Mouse (Mus musculus): Measurements from ENCODE around the gene Duox2. TPM values are rescaled to one million over a fixed set of nuclear protein-coding genes. Genes with fewer than 3 reads are reported as not detected.

Duox2 gene
- polyA plus RNA-seq, 1 experiment, result not detected

DNA sequence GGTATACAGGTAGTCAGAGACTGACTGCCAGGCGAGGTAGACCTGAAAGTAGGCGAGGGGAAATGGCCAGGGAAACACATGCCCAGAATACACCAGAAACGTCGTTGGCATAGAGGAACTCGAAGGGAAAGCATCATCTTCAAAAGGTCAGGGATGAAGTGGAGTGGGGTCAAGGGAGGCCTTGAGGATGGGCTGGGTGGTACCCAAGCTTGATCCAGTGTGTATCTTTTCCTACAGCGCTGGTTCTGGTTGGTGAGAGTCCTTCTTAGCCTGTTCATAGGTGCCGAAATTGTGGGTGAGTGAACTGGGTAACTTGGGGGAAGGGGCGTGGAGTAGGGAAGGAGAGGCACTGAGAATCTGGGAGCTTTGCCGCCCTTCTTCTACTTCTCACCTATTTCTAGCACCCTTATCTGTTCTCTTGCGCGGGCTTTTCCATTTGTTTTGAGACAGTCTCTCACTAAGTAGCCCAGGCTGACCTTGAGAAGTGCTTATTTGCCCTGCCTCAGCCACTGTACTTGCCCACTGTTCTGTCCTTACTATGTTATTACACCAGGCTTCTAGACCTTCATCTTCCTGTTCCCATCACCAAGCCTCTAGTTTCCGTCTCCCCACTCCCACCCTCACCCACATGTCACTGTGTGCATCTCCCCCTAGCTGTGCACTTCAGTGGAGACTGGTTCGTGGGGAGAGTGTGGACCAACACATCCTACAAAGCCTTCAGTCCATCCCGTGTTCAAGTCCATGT, 1.8 kb upstream of the Duox2 start:
- no peak overlapping the region for H3K27ac ChIP-seq (ENCODE audit: control insufficient read depth, insufficient read depth, low read depth, low read length, poor library complexity)
- no peak overlapping the region for H3K4me3 ChIP-seq (replicated peaks; ENCODE audit: control insufficient read depth, low read depth, low read length)
- peaks cover 5% of the 10 kb centered on the region for H3K4me1 ChIP-seq (ENCODE audit: control insufficient read depth, insufficient read depth, low read length)
- WGBS, result 14% methylated on average over 14 of the region's 14 CpGs
- TF ChIP-seq POLR2A (IDR thresholded peaks at IDR 0.05; ENCODE audit: borderline replicate concordance, control insufficient read depth, low read depth, low read length) (no peak), CTCF (IDR thresholded peaks at IDR 0.05; ENCODE audit: control insufficient read depth, insufficient read depth, low read length) (no peak)

DNA sequence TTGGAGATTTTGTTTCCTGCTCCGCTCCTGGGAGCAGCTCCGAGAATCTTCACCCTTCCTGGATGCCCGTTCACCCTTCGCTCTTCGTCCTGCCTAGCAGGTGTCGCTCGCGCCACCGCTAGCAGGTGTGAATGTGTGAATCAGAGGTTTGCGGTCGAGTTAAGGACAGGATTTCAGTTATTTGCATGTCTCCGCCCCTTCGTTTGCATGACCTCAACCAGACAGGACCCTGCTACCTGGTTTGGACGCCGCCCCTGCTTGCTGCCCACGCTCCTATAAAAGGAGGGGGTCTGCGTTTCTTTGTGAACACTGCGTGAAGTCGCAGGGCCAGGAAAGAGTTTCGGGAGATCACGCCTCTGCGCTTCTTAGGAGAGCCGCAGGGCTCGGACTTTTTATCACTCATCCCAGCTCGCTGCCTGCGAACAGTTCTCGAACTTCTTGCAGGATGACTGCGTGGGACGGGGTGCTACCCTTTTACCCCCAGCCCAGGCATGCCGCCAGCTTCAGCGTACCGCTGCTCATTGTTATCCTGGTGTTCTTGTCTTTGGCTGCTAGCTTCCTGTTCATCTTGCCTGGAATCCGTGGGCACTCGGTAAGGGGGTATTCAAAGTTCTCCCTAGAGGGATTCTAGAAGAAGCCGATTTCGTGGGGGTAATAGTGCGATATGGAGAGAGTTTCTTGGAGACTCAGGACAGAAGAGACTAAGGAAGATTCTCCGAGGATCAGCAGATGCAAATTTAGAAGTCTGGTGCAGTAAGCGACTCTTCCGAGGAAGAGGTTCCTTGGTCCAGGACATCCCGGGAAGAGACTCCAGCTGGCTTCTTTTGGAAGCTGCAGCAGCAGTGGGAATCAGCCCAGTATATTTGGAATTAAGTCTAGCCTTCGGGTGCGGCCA, 594 bp upstream of the Duox2 start, which contains the start of gene Duoxa2:
Duoxa2 (plus strand) TSS at position 305 of the 895 bp plus-strand sequence.
- peaks cover 5% of the 10 kb centered on the region for H3K4me1 ChIP-seq (ENCODE audit: control insufficient read depth, insufficient read depth, low read length)
- H3K27ac ChIP-seq (ENCODE audit: control insufficient read depth, insufficient read depth, low read depth, low read length, poor library complexity), result no peak within 1 kb of the TSS
- TF ChIP-seq CTCF (IDR thresholded peaks at IDR 0.05; ENCODE audit: control insufficient read depth, insufficient read depth, low read length) (no peak), POLR2A (IDR thresholded peaks at IDR 0.05; ENCODE audit: borderline replicate concordance, control insufficient read depth, low read depth, low read length) (no peak)
- H3K4me3 ChIP-seq (replicated peaks; ENCODE audit: control insufficient read depth, low read depth, low read length), result no peak within 1 kb of the TSS
- WGBS, result 4% methylated on average over 43 of the region's 43 CpGs

DNA sequence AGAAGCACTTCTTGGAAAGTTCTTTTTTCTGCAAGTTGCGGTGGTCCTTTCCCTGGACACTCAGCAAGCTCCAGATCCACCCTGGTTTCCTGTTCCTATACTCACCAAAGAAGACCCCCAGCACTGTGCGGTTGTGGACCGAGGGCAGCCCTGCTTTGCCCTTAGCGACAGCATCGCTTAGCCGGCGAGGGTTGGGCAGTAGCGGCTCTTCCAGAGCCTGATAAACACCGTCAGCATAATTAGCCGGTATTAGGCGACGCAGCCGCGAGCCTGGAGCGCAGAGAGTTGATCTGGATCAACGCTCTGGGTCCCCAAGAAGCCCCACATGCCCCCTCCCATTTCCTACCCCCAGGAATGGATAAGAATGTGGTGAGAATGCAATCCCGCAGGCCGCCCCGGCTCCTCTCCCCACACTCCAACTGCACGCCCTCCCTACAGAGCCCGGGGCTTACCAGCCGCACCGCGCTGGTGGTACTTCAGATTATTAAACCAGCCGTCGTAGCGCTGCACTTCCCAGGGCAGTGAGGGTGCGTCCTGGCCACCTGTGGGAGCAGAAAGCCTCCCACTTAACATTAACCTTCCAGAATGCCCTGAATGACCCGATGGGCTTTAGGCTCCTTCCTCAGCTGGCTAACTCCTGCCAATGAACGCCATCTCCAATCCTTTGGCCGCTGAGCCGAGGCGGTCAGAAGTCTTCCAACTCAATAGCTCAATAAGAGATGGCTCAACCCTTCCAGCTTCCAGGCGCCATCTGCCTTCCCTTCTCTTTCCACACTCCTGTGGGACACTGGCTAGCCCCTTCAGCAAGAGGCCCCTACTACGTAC, 766 bp downstream of the Duox2 start:
- peaks cover 5% of the 10 kb centered on the region for H3K4me1 ChIP-seq (ENCODE audit: control insufficient read depth, insufficient read depth, low read length)
- TF ChIP-seq POLR2A (IDR thresholded peaks at IDR 0.05; ENCODE audit: borderline replicate concordance, control insufficient read depth, low read depth, low read length) (no peak), CTCF (IDR thresholded peaks at IDR 0.05; ENCODE audit: control insufficient read depth, insufficient read depth, low read length) (no peak)
- WGBS, result 3% methylated on average over 35 of the region's 35 CpGs

DNA sequence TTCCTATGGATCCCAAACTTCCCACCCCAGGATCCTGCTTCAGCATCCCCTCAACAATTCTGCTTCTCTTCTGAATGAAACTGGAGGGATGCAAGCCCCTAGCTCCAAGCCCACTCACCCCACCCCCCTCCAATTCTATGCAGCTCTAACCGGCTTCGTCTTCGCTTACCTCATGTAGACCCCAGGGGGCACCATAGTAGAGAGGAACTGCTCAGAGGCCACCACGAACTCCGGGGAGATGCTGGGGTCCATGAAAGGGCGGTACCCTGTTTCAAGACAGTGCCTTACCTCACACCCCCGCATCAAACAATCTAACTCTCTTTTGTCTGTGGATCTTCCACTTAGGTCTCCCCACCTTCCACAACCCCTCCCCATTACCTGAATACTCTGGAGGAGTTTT, 3.3 kb downstream of the Duox2 start:
- H3K4me1 ChIP-seq (ENCODE audit: control insufficient read depth, insufficient read depth, low read length), result no peaks in the 10 kb centered on the region
- H3K4me3 ChIP-seq (replicated peaks; ENCODE audit: control insufficient read depth, low read depth, low read length), result no peak overlapping the region
- TF ChIP-seq POLR2A (IDR thresholded peaks at IDR 0.05; ENCODE audit: borderline replicate concordance, control insufficient read depth, low read depth, low read length) (no peak), CTCF (IDR thresholded peaks at IDR 0.05; ENCODE audit: control insufficient read depth, insufficient read depth, low read length) (peak; percentile 8; the same call in 1 of the 2 replicates)
- WGBS, result 6% methylated on average over 7 of the region's 7 CpGs
- no peak overlapping the region for H3K27ac ChIP-seq (ENCODE audit: control insufficient read depth, insufficient read depth, low read depth, low read length, poor library complexity)

More for the DNA sequence above, 766 bp downstream of the Duox2 start:
- no peak overlapping the region for H3K4me3 ChIP-seq (replicated peaks; ENCODE audit: control insufficient read depth, low read depth, low read length)
- no peak overlapping the region for H3K27ac ChIP-seq (ENCODE audit: control insufficient read depth, insufficient read depth, low read depth, low read length, poor library complexity)

DNA sequence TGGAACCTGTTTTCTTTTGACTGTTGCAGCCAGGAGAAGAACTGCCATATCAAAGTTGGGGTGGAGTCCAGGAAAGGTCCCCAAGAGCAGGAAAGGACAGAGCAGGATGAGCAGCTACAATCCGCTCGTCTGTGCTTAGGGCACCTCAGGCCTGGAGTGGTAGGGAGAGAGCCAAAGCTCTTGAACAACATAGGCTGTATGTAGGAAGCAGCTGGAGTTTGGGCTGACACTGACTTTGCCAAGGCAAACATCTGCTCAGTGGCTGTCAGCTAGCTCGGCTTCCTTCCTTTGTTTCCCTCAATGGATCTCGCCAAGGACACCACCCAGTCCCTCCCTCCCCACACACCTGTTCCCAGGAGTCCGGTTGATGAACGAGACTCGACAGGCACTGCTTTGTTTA, 12.1 kb downstream of the Duox2 start:
- 60% methylated on average over 7 of the region's 7 CpGs for WGBS
- TF ChIP-seq CTCF (IDR thresholded peaks at IDR 0.05; ENCODE audit: control insufficient read depth, insufficient read depth, low read length) (no peak), POLR2A (IDR thresholded peaks at IDR 0.05; ENCODE audit: borderline replicate concordance, control insufficient read depth, low read depth, low read length) (no peak)
- no peaks in the 10 kb centered on the region; the same call in 1 of the 2 replicates for H3K4me1 ChIP-seq (ENCODE audit: control insufficient read depth, insufficient read depth, low read length)

DNA sequence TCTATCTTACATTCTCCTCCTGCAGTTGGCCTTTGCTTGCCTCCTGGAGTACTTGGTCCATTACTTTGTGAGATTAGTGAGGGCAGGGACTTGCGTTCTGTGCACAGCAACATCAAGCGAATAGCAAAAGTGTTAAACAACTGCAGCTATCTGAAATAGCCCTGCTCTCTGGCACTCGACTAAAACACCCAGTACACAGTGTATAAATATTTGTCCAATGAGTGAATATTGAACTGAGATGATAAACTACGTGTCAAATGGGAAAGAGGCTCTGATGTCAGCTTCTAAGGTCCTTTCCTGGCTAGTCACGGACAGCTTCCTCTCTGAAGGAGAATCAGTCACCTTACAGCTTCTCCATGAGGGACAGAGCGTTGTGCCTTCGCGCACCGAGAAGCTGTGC, 14.2 kb downstream of the Duox2 start:
- no peaks in the 10 kb centered on the region; the same call in 1 of the 2 replicates for H3K4me1 ChIP-seq (ENCODE audit: control insufficient read depth, insufficient read depth, low read length)
- WGBS, result 80% methylated on average over 9 of the region's 9 CpGs
- TF ChIP-seq POLR2A (IDR thresholded peaks at IDR 0.05; ENCODE audit: borderline replicate concordance, control insufficient read depth, low read depth, low read length), result no peak

More for the DNA sequence above, 12.1 kb downstream of the Duox2 start:
- no peak overlapping the region for H3K4me3 ChIP-seq (replicated peaks; ENCODE audit: control insufficient read depth, low read depth, low read length)
- H3K27ac ChIP-seq (ENCODE audit: control insufficient read depth, insufficient read depth, low read depth, low read length, poor library complexity), result no peak overlapping the region

DNA sequence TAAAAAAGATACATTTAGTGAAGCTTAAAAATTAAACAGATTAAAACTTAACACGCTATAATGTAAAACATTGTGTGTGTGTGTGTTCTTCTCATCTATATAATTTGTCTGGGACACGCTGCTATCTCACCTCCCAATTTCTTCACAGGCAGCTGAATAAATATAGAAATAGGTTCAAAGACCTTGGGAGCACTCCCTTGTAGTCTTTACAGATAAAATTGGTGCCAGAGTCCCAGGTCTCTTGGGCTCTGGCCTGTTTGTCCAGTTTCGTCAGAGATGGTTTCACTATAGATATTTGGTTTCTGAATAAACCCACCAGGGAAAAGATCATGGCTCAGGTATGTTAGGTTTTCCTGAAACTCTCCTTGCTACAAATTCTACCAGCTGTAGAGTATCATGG, 19.5 kb downstream of the Duox2 start:
- Histone ChIP-seq H3K27ac (ENCODE audit: control insufficient read depth, insufficient read depth, low read depth, low read length, poor library complexity) (no peak overlapping the region), H3K4me1 (ENCODE audit: control insufficient read depth, insufficient read depth, low read length) (no peaks in the 10 kb centered on the region), H3K4me3 (replicated peaks; ENCODE audit: control insufficient read depth, low read depth, low read length) (no peak overlapping the region)
- WGBS, result 81% methylated on average over 3 of the region's 3 CpGs
- no peak for TF ChIP-seq POLR2A (IDR thresholded peaks at IDR 0.05; ENCODE audit: borderline replicate concordance, control insufficient read depth, low read depth, low read length)
- no peak for TF ChIP-seq CTCF (IDR thresholded peaks at IDR 0.05; ENCODE audit: control insufficient read depth, insufficient read depth, low read length)

More for the DNA sequence above, 14.2 kb downstream of the Duox2 start:
- Histone ChIP-seq H3K4me3 (replicated peaks; ENCODE audit: control insufficient read depth, low read depth, low read length) (no peak overlapping the region), H3K27ac (ENCODE audit: control insufficient read depth, insufficient read depth, low read depth, low read length, poor library complexity) (no peak overlapping the region)
